Mouse (Mus musculus) 3134 (cell line): ENCODE measurements around the gene Chn1.

Source experiments
- DNase-seq: peaks from one replicate; pipeline ENCODE4 v3.0.0-alpha.2; 2011; ENCODE audit warnings: low spot score; ENCODE audit not compliant: insufficient read length; ENCODE audit errors: extremely low read depth

The Chn1 gene

GRCm38 (mm10) chr2:73747297-73747696, 27.8 kb downstream of the Chn1 start:
- DNase-seq = no peak

- DNase-seq = no peak
Measured at GRCm38 (mm10) chr2:73746375-73746770, 28.8 kb downstream of the Chn1 start.

GRCm38 (mm10) chr2:73745647-73746374, 29.3 kb downstream of the Chn1 start:
- no peak for DNase-seq

GRCm38 (mm10) chr2:73741286-73741685, 33.9 kb downstream of the Chn1 start:
- DNase-seq = no peak

- DNase-seq = no peak
Measured at GRCm38 (mm10) chr2:73727868-73728267, 47.3 kb downstream of the Chn1 start.

- DNase-seq = no peak
Measured at GRCm38 (mm10) chr2:73724934-73725333, 50.2 kb downstream of the Chn1 start.

- no peak for DNase-seq
Measured at GRCm38 (mm10) chr2:73721821-73722220, 53.3 kb downstream of the Chn1 start.

- no peak for DNase-seq
Measured at GRCm38 (mm10) chr2:73712481-73712880, 62.7 kb downstream of the Chn1 start.

- no peak for DNase-seq
Measured at GRCm38 (mm10) chr2:73693045-73693444, 82.1 kb downstream of the Chn1 start.

GRCm38 (mm10) chr2:73690783-73691604, 84.2 kb downstream of the Chn1 start:
- DNase-seq = no peak

- no peak for DNase-seq
Measured at GRCm38 (mm10) chr2:73682500-73682899, 92.6 kb downstream of the Chn1 start.

GRCm38 (mm10) chr2:73680425-73681027, 94.6 kb downstream of the Chn1 start:
- DNase-seq = no peak

GRCm38 (mm10) chr2:73668608-73669007, 106.5 kb downstream of the Chn1 start:
- no peak for DNase-seq

GRCm38 (mm10) chr2:73660566-73661134, 114.5 kb downstream of the Chn1 start:
- no peak for DNase-seq

GRCm38 (mm10) chr2:73659726-73660565, 115.2 kb downstream of the Chn1 start:
- no peak for DNase-seq

GRCm38 (mm10) chr2:73659041-73659440, 116.1 kb downstream of the Chn1 start:
- DNase-seq = no peak

- no peak for DNase-seq
Measured at GRCm38 (mm10) chr2:73657961-73658360, 117.2 kb downstream of the Chn1 start.

GRCm38 (mm10) chr2:73657151-73657550, 118.0 kb downstream of the Chn1 start:
- no peak for DNase-seq

- DNase-seq = no peak
Measured at GRCm38 (mm10) chr2:73655663-73656062, 119.5 kb downstream of the Chn1 start.

- no peak for DNase-seq
Measured at GRCm38 (mm10) chr2:73654892-73655243, 120.3 kb downstream of the Chn1 start.
